Mouse (Mus musculus): ENCODE data around the gene Six1. TPM values are rescaled to one million over a fixed set of nuclear protein-coding genes. Genes with fewer than 3 reads are reported as not detected.
"Not testable (repeated sequence)": the region's sequence is repeated elsewhere in the genome, so short reads cannot be mapped to it uniquely, and the experiment has no call there.

Six1 gene
- polyA plus RNA-seq, 1 experiment: 72.4 TPM

DNA sequence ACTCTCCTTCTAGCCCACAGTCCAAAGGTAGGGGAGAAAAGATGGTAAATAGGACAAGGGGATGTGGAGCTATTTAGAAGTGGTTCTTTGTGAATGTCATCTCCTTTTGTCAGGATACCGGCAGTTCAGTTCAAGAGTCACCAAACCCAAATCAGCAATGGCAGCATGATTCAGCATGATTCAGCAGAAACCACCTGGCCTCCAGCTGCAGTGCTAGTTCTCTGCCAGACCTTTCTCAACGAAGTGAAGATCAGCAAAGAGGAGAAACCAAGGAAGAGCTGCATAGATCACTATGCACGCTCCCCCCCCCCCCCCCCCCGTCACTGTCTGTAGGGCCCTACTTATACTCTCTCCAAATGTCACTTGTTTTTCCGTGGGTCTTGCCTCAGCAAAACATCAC, 35.2 kb upstream of the Six1 start:
- H3K79me3 ChIP-seq (ENCODE audit: low read depth): no peaks in the 10 kb centered on the region
- no peak overlapping the region for H3K4me3 ChIP-seq (ENCODE audit: insufficient read depth, poor library complexity, severe bottlenecking)
- no peaks in the 10 kb centered on the region for H3K27me3 ChIP-seq (ENCODE audit: control insufficient read depth, insufficient read depth, insufficient read length)
- TF ChIP-seq USF1 (IDR thresholded peaks at IDR 0.05; ENCODE audit: low read depth) (no peak), MAX (IDR thresholded peaks at IDR 0.05) (no peak), MYOD1 (IDR thresholded peaks at IDR 0.05; ENCODE audit: control insufficient read depth, insufficient read length, low read depth) (peak; percentile 62), CTCF (IDR thresholded peaks at IDR 0.05; ENCODE audit: control insufficient read depth, insufficient read depth, insufficient read length) (no peak), MYOG (IDR thresholded peaks at IDR 0.05; ENCODE audit: control insufficient read depth, extremely low read depth, insufficient read length) (no peak), CEBPB (IDR thresholded peaks at IDR 0.05; ENCODE audit: low read depth) (no peak)
- no peaks in the 10 kb centered on the region for H3K79me2 ChIP-seq (ENCODE audit: control insufficient read depth, insufficient read depth)
- H3ac ChIP-seq (ENCODE audit: control insufficient read depth, insufficient read length, low read depth): no peak overlapping the region
- H3K36me3 ChIP-seq (ENCODE audit: control insufficient read depth, insufficient read depth): no peaks in the 10 kb centered on the region

DNA sequence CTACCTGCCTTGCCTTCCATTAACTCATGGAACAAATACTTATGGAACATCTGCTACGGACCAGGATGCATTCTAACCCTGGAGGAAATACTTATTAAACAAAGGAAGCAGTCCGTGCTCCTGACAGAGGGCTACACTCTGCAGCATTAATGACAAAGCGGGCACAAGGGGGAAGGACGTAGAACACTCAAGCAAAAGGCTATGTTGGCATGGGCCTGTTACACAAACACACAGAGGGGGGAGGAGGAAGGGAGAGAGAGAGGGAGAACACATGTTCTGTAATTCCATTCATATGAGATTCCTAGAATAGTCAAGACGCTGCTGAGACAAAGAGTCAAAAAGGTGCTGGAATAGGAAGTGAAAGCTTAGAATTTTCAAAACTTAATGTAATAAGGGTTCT, 34.8 kb upstream of the Six1 start:
- Histone ChIP-seq H3ac (ENCODE audit: control insufficient read depth, insufficient read length, low read depth) (no peak overlapping the region), H3K79me2 (ENCODE audit: control insufficient read depth, insufficient read depth) (no peaks in the 10 kb centered on the region), H3K27me3 (ENCODE audit: control insufficient read depth, insufficient read depth, insufficient read length) (no peaks in the 10 kb centered on the region), H3K4me3 (ENCODE audit: insufficient read depth, poor library complexity, severe bottlenecking) (no peak overlapping the region), H3K79me3 (ENCODE audit: low read depth) (no peaks in the 10 kb centered on the region), H3K36me3 (ENCODE audit: control insufficient read depth, insufficient read depth) (no peaks in the 10 kb centered on the region)
- TF ChIP-seq MYOD1 (IDR thresholded peaks at IDR 0.05; ENCODE audit: control insufficient read depth, insufficient read length, low read depth): no peak
- TF ChIP-seq CTCF (IDR thresholded peaks at IDR 0.05; ENCODE audit: control insufficient read depth, insufficient read depth, insufficient read length): no peak
- TF ChIP-seq MAX (IDR thresholded peaks at IDR 0.05): no peak
- no peak for TF ChIP-seq USF1 (IDR thresholded peaks at IDR 0.05; ENCODE audit: low read depth)
- no peak for TF ChIP-seq MYOG (IDR thresholded peaks at IDR 0.05; ENCODE audit: control insufficient read depth, extremely low read depth, insufficient read length)
- TF ChIP-seq CEBPB (IDR thresholded peaks at IDR 0.05; ENCODE audit: low read depth): no peak
- no peak for TF ChIP-seq FOSL1 (IDR thresholded peaks at IDR 0.05; ENCODE audit: insufficient read depth, low read length, poor library complexity, severe bottlenecking)

DNA sequence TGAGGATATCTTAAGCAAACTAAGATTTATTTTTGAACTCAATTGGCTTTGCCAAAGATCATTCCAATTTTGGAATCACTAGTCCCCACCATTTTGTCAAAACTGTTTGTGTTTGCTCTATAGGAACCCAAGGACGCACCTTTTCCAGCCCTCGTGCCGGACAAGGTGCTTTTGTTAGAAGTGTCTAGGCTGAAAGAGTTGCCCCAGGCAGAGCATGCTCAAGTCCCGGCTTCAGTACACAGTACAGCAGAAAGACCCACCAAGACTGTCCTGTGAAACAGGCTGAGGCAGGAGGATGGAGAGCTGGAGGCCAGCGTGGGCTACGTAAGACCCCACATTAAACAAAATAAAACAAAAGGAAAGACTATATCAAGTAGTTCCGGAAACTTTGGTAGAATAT, 33.4 kb upstream of the Six1 start:
- TF ChIP-seq USF1 (IDR thresholded peaks at IDR 0.05; ENCODE audit: low read depth): no peak
- no peak for TF ChIP-seq CTCF (IDR thresholded peaks at IDR 0.05; ENCODE audit: control insufficient read depth, insufficient read depth, insufficient read length)
- no peak for TF ChIP-seq FOSL1 (IDR thresholded peaks at IDR 0.05; ENCODE audit: insufficient read depth, low read length, poor library complexity, severe bottlenecking)
- no peak for TF ChIP-seq MYOD1 (IDR thresholded peaks at IDR 0.05; ENCODE audit: control insufficient read depth, insufficient read length, low read depth)
- no peak for TF ChIP-seq MYOG (IDR thresholded peaks at IDR 0.05; ENCODE audit: control insufficient read depth, extremely low read depth, insufficient read length)
- TF ChIP-seq MAX (IDR thresholded peaks at IDR 0.05): no peak
- no peak for TF ChIP-seq CEBPB (IDR thresholded peaks at IDR 0.05; ENCODE audit: low read depth)
- H3K36me3 ChIP-seq (ENCODE audit: control insufficient read depth, insufficient read depth): no peaks in the 10 kb centered on the region
- no peak overlapping the region for H3K4me3 ChIP-seq (ENCODE audit: insufficient read depth, poor library complexity, severe bottlenecking)
- no peaks in the 10 kb centered on the region for H3K27me3 ChIP-seq (ENCODE audit: control insufficient read depth, insufficient read depth, insufficient read length)
- H3K79me2 ChIP-seq (ENCODE audit: control insufficient read depth, insufficient read depth): no peaks in the 10 kb centered on the region
- H3K79me3 ChIP-seq (ENCODE audit: low read depth): no peaks in the 10 kb centered on the region
- H3ac ChIP-seq (ENCODE audit: control insufficient read depth, insufficient read length, low read depth): no peak overlapping the region

DNA sequence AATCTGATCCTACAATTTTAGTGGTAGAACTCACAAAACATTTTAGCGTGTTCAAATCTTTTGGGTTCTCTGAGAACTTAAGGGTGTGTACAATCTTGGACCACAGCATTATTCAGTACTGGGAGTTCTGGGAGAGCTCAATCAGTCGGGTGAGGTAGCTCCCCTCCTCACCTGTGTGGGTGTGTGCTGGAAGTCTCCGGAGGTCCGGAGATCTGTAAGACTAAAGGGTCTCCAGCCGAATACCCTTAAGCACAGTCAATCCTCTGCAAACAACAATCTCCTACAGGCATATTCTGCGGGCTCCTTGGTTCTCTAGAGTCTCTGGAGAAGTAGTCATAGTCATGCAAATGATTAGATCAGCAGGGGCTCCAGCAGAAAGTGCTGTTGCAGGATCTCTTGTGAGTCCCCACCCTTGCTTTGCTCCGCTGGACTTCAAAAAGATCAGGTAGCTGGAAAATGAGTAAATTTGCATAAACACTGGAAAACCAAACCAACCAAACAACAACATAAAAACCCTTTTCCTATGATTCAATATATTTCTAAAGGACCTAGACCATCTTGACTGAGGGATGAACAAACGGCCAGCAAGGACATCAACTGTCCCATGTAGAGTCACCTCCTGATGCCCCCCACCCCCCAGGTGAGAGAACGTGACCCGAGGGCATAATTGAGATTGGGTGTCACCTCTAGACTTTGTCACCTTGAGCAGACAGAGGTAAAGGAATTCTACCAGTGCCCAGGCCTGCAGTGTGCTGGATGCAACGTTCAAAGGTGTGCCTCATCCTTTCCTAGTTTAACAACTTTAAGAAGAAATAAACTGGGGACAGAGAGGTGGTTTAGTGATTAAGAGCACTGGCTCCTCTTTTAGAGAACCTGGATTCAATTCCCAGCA, 32.3 kb upstream of the Six1 start:
- Histone ChIP-seq H3ac (ENCODE audit: control insufficient read depth, insufficient read length, low read depth) (no peak overlapping the region), H3K79me3 (ENCODE audit: low read depth) (no peaks in the 10 kb centered on the region), H3K4me3 (ENCODE audit: insufficient read depth, poor library complexity, severe bottlenecking) (no peak overlapping the region), H3K36me3 (ENCODE audit: control insufficient read depth, insufficient read depth) (no peaks in the 10 kb centered on the region), H3K27me3 (ENCODE audit: control insufficient read depth, insufficient read depth, insufficient read length) (no peaks in the 10 kb centered on the region), H3K79me2 (ENCODE audit: control insufficient read depth, insufficient read depth) (no peaks in the 10 kb centered on the region)
- no peak for TF ChIP-seq MYOD1 (IDR thresholded peaks at IDR 0.05; ENCODE audit: control insufficient read depth, insufficient read length, low read depth)
- TF ChIP-seq CTCF (IDR thresholded peaks at IDR 0.05; ENCODE audit: control insufficient read depth, insufficient read depth, insufficient read length): no peak

DNA sequence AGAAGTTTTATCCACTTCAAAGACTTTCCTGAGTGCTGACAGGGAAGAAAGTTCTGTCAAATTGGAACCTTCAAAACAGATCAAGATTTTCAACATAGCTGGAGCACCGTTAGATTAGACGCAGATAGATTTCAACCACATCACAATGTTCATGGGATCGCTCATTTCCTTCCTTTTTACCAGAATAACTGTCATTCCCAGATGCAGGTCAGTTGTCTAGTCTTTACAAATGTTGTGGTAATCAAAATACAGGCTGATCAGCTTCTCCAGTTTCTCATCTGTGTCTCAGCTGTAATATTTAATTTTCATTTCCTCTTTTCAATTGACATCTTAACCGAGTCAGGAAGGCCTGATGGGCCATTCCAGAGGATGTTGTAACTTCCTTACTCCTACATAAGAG, 30.1 kb upstream of the Six1 start:
- Histone ChIP-seq H3K36me3 (ENCODE audit: control insufficient read depth, insufficient read depth) (no peaks in the 10 kb centered on the region), H3K4me3 (ENCODE audit: insufficient read depth, poor library complexity, severe bottlenecking) (no peak overlapping the region), H3ac (ENCODE audit: control insufficient read depth, insufficient read length, low read depth) (no peak overlapping the region), H3K79me2 (ENCODE audit: control insufficient read depth, insufficient read depth) (no peaks in the 10 kb centered on the region), H3K27me3 (ENCODE audit: control insufficient read depth, insufficient read depth, insufficient read length) (no peaks in the 10 kb centered on the region), H3K79me3 (ENCODE audit: low read depth) (no peaks in the 10 kb centered on the region)
- no peak for TF ChIP-seq USF1 (IDR thresholded peaks at IDR 0.05; ENCODE audit: low read depth)
- no peak for TF ChIP-seq CEBPB (IDR thresholded peaks at IDR 0.05; ENCODE audit: low read depth)
- TF ChIP-seq CTCF (IDR thresholded peaks at IDR 0.05; ENCODE audit: control insufficient read depth, insufficient read depth, insufficient read length): no peak
- no peak for TF ChIP-seq MAX (IDR thresholded peaks at IDR 0.05)
- no peak for TF ChIP-seq MYOD1 (IDR thresholded peaks at IDR 0.05; ENCODE audit: control insufficient read depth, insufficient read length, low read depth)
- no peak for TF ChIP-seq FOSL1 (IDR thresholded peaks at IDR 0.05; ENCODE audit: insufficient read depth, low read length, poor library complexity, severe bottlenecking)
- TF ChIP-seq MYOG (IDR thresholded peaks at IDR 0.05; ENCODE audit: control insufficient read depth, extremely low read depth, insufficient read length): no peak

DNA sequence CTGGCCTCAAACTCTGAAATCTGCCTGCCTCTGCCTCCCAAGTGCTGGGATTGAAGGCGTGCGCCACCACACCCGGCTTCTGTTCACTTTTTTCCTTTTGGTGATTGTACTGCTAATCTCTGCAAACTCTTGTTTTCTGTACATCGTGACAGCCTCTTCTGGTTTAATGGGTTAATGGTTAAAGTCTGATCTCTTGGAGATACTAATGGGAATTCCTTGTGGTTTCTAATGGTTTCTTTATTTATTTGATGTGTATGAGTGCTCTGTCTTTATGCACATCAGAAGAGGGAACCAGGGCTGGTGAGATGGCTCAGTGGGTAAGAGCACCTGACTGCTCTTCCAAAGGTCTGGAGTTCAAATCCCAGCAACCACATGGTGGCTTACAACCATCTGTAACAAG, 28.1 kb upstream of the Six1 start:
- H3K4me3 ChIP-seq (ENCODE audit: insufficient read depth, poor library complexity, severe bottlenecking); H3K36me3 ChIP-seq (ENCODE audit: control insufficient read depth, insufficient read depth); H3K79me3 ChIP-seq (ENCODE audit: low read depth); H3ac ChIP-seq (ENCODE audit: control insufficient read depth, insufficient read length, low read depth); H3K27me3 ChIP-seq (ENCODE audit: control insufficient read depth, insufficient read depth, insufficient read length); H3K79me2 ChIP-seq (ENCODE audit: control insufficient read depth, insufficient read depth): not testable (repeated sequence)
